Mouse (Mus musculus) liver, embryonic 14.5 days (tissue): ENCODE measurements around the gene 2210011C24Rik.

Experiments
- CTCF ChIP-seq: IDR thresholded peaks from 2 replicates; pipeline ENCODE4 v1.5.1; 2016; ENCODE audit warnings: antibody characterized with exemption, low read depth, control low read depth
- EP300 ChIP-seq: IDR thresholded peaks from 2 replicates; pipeline ENCODE4 v1.6.1; 2016; ENCODE audit warnings: antibody characterized with exemption, low read depth

- no peak for TF ChIP-seq CTCF
- no peak for TF ChIP-seq EP300
These were observed 31.0 kb upstream of the 2210011C24Rik start for GRCm38 (mm10) chr8:84042948-84043342.
